Mouse (Mus musculus): ENCODE measurements at regions not wholly inside any gene's neighbourhood (a gene's known extent, or its start where the extent isn't known, plus 50 kb on each side); places are given as distances from the start of the nearest gene placed in this dataset.
"Not testable (repeated sequence)": the region's sequence is repeated elsewhere in the genome, so short reads cannot be mapped to it uniquely, and the experiment has no call there.

DNA sequence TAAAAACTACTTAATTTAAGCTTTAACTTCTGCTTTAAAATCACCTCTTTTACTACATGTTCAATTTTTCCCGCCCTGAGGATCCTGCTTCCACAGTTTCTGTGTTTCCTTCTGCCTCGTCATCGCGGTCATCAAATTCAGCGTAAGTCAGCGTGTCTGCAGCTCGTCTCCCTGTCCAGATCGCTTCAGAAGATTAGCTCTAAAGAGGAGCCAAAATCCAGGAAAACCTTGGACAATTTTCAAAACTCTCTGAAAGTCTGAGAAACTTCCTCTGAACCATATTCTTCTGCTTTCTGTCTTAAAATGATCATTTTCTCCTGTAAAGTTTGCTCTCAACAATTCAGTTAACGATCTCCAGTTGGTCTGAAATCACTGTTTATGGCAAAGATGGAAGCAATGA lies 196.2 kb upstream of the Speer4f2 start:
- TF ChIP-seq CTCF (IDR thresholded peaks at IDR 0.05; ENCODE audit: control insufficient read depth, insufficient read depth, insufficient read length): no peak
- Histone ChIP-seq H3ac (ENCODE audit: control insufficient read depth, insufficient read length, low read depth) (no peak overlapping the region), H3K36me3 (ENCODE audit: control insufficient read depth, insufficient read depth) (no peaks in the 10 kb centered on the region), H3K79me2 (ENCODE audit: control insufficient read depth, insufficient read depth) (no peaks in the 10 kb centered on the region), H3K27me3 (ENCODE audit: control insufficient read depth, insufficient read depth, insufficient read length) (no peaks in the 10 kb centered on the region), H3K4me3 (ENCODE audit: insufficient read depth, poor library complexity, severe bottlenecking) (no peak overlapping the region), H3K79me3 (ENCODE audit: low read depth) (no peaks in the 10 kb centered on the region)

DNA sequence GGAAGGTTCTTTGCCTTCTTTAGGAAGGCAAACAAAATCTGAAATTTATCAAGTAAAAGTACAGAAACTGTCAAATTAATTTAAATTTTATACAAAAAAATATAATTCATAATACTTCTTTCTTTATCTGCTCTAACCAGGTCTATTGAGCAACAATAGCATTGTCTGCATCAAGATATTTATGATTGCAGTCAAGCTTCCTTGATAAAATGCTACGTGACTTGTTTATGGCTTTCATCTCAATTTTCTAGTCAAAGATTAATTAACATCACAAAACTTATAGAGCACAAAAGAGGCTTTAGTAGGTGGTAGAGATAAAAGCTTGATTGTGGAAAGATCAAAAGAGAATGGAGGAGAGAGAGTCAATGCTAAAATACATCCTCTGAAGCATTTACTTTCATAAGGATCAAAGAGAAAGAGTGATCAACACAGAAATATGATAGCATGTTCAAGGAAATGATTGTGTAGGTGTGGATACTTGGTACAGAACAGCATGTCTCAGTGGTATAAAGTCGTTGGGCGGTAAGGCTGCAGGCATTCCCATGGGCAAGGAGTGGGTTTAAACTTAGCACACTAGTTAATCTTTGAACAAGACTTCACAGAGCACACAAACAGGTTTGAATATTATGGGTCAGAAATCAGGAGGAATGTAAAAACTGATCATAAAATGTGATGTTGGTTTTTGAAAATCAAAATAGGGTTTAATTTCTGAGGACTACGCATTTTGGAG lies 164.3 kb upstream of the Speer4f2 start:
- Histone ChIP-seq H3K27me3 (ENCODE audit: control insufficient read depth, insufficient read depth, insufficient read length) (no peaks in the 10 kb centered on the region), H3K79me2 (ENCODE audit: control insufficient read depth, insufficient read depth) (no peaks in the 10 kb centered on the region), H3K4me3 (ENCODE audit: insufficient read depth, poor library complexity, severe bottlenecking) (no peak overlapping the region), H3K36me3 (ENCODE audit: control insufficient read depth, insufficient read depth) (no peaks in the 10 kb centered on the region), H3K79me3 (ENCODE audit: low read depth) (no peaks in the 10 kb centered on the region), H3ac (ENCODE audit: control insufficient read depth, insufficient read length, low read depth) (no peak overlapping the region)
- TF ChIP-seq FOSL1 (IDR thresholded peaks at IDR 0.05; ENCODE audit: insufficient read depth, low read length, poor library complexity, severe bottlenecking) (no peak), USF1 (IDR thresholded peaks at IDR 0.05; ENCODE audit: low read depth) (no peak), CTCF (IDR thresholded peaks at IDR 0.05; ENCODE audit: control insufficient read depth, insufficient read depth, insufficient read length) (no peak), CEBPB (IDR thresholded peaks at IDR 0.05; ENCODE audit: low read depth) (no peak), MYOD1 (IDR thresholded peaks at IDR 0.05; ENCODE audit: control insufficient read depth, insufficient read length, low read depth) (no peak), MYOG (IDR thresholded peaks at IDR 0.05; ENCODE audit: control insufficient read depth, extremely low read depth, insufficient read length) (no peak), MAX (IDR thresholded peaks at IDR 0.05) (no peak)

DNA sequence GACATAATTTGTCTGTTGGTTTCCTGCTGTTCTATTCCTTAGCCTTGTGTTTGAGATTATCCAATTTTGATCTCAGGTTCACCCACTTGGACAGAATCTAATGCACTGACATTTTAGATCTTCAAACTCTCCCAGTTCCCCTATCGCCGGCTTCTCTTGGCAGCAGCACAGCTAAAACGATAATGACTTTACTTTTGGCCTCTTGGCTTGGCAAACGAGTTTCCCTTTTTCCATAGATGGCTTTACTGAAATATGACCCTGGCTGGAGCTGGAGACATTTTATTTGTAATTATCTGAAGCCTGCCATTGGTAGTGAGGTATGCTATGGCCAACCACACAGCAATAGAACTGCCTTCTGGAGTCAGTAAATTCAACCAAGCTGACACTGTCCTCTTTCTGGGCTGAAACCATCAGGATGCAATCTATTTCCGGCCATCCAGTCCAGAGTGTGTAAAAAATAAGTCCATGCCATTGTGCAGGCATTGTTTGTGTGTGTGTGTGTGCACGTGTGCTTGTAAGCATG lies 162.2 kb upstream of the Speer4f2 start:
- no peaks in the 10 kb centered on the region for H3K79me3 ChIP-seq (ENCODE audit: low read depth)
- no peaks in the 10 kb centered on the region for H3K36me3 ChIP-seq (ENCODE audit: control insufficient read depth, insufficient read depth)
- no peak overlapping the region for H3ac ChIP-seq (ENCODE audit: control insufficient read depth, insufficient read length, low read depth)
- H3K79me2 ChIP-seq (ENCODE audit: control insufficient read depth, insufficient read depth): no peaks in the 10 kb centered on the region
- H3K4me3 ChIP-seq (ENCODE audit: insufficient read depth, poor library complexity, severe bottlenecking): no peak overlapping the region
- no peaks in the 10 kb centered on the region for H3K27me3 ChIP-seq (ENCODE audit: control insufficient read depth, insufficient read depth, insufficient read length)
- TF ChIP-seq MYOD1 (IDR thresholded peaks at IDR 0.05; ENCODE audit: control insufficient read depth, insufficient read length, low read depth): no peak
- no peak for TF ChIP-seq MAX (IDR thresholded peaks at IDR 0.05)
- TF ChIP-seq MYOG (IDR thresholded peaks at IDR 0.05; ENCODE audit: control insufficient read depth, extremely low read depth, insufficient read length): no peak
- no peak for TF ChIP-seq FOSL1 (IDR thresholded peaks at IDR 0.05; ENCODE audit: insufficient read depth, low read length, poor library complexity, severe bottlenecking)
- TF ChIP-seq CEBPB (IDR thresholded peaks at IDR 0.05; ENCODE audit: low read depth): no peak
- TF ChIP-seq USF1 (IDR thresholded peaks at IDR 0.05; ENCODE audit: low read depth): no peak
- TF ChIP-seq CTCF (IDR thresholded peaks at IDR 0.05; ENCODE audit: control insufficient read depth, insufficient read depth, insufficient read length): no peak

DNA sequence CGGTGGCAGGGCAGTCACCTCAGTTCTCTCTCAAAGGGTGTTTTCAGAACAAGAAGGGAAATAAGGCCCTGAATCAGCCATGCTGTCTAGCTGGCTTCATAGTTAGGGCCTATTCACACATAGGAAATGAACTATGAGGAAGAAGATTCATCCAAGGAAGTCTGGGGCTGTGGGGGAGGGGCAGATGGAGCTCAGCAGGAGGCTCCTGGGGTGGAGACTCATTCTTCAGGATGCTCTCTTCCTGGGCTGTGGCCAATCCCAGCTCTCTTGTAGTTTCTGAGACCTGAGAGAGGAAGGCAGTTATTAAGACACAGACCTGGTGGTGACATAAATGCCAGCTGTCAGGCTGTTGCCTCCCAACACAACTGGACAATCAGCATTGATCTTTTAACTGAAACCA lies 149.4 kb upstream of the Speer4f2 start:
- not testable (repeated sequence) for H3K27me3 ChIP-seq (ENCODE audit: control insufficient read depth, insufficient read depth, insufficient read length); H3K79me3 ChIP-seq (ENCODE audit: low read depth); H3K79me2 ChIP-seq (ENCODE audit: control insufficient read depth, insufficient read depth); H3ac ChIP-seq (ENCODE audit: control insufficient read depth, insufficient read length, low read depth); H3K36me3 ChIP-seq (ENCODE audit: control insufficient read depth, insufficient read depth); H3K4me3 ChIP-seq (ENCODE audit: insufficient read depth, poor library complexity, severe bottlenecking)

DNA sequence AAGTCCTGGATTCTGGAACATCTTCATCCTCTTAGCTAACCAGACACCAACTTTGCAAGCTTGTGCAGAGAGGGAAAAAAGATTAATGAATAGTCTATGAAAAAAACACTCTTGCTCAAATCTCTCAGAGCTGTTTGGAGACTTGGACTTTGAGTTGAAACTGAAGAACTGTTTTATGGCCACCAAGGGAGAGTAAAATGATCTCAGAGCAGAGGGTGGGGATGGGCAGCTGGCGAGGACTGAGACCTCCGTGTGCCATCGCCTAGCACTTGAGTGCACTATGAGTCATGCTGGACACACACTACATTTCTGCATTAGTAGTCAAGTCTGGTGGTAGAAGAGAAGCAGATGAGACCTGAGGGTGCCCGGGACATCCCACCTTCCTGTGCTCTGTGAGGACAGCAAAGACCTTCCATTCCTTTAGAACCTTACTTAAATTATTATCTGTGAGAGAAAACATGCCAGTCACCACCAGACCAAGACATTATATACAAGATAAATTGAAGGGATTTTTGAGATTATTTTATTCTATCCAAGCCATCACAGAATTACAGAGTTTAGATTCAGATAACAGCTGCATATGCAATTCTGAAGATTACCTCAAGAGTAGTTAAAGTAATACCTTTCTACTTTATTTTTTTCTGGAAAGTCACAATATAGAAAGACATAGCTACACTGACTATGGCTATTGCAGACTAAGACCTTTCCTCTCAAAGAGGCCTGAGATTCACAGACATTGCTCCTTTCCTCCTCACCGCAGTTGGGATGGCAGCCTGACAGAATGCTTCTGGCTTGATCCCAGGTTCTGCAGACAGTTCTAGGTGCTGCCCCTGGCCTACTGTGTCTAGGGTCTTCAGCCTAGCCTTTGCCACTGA lies 125.0 kb upstream of the Speer4f2 start:
- H3K36me3 ChIP-seq (ENCODE audit: control insufficient read depth, insufficient read depth): no peaks in the 10 kb centered on the region
- no peaks in the 10 kb centered on the region for H3K79me3 ChIP-seq (ENCODE audit: low read depth)
- H3K4me3 ChIP-seq (ENCODE audit: insufficient read depth, poor library complexity, severe bottlenecking): no peak overlapping the region
- no peaks in the 10 kb centered on the region for H3K79me2 ChIP-seq (ENCODE audit: control insufficient read depth, insufficient read depth)
- TF ChIP-seq MYOG (IDR thresholded peaks at IDR 0.05; ENCODE audit: control insufficient read depth, extremely low read depth, insufficient read length) (no peak), MYOD1 (IDR thresholded peaks at IDR 0.05; ENCODE audit: control insufficient read depth, insufficient read length, low read depth) (no peak), MAX (IDR thresholded peaks at IDR 0.05) (no peak), USF1 (IDR thresholded peaks at IDR 0.05; ENCODE audit: low read depth) (no peak), CEBPB (IDR thresholded peaks at IDR 0.05; ENCODE audit: low read depth) (no peak), FOSL1 (IDR thresholded peaks at IDR 0.05; ENCODE audit: insufficient read depth, low read length, poor library complexity, severe bottlenecking) (no peak), CTCF (IDR thresholded peaks at IDR 0.05; ENCODE audit: control insufficient read depth, insufficient read depth, insufficient read length) (no peak)
- H3ac ChIP-seq (ENCODE audit: control insufficient read depth, insufficient read length, low read depth): no peak overlapping the region
- no peaks in the 10 kb centered on the region for H3K27me3 ChIP-seq (ENCODE audit: control insufficient read depth, insufficient read depth, insufficient read length)
